Mouse (Mus musculus): ENCODE measurements around the gene Acsm3. TPM values are rescaled to one million over a fixed set of nuclear protein-coding genes. Genes with fewer than 3 reads are reported as not detected.

Gene Acsm3
- total RNA-seq, 2 experiments from 2014 or later: not detected

- intact Hi-C loops (cut with DNase I): no loop called here
Measured at GRCm38 (mm10) chr7:119794251-119794638, 33.5 kb downstream of the Acsm3 start.

GRCm38 (mm10) chr7:119795311-119795710, 34.6 kb downstream of the Acsm3 start:
- no peak for DNase-seq (ENCODE audit: low spot score in 2 of 2)
- intact Hi-C loops (cut with DNase I): no loop called here

More at GRCm38 (mm10) chr7:119794251-119794638, 33.5 kb downstream of the Acsm3 start:
- DNase-seq (ENCODE audit: low spot score in 2 of 2): no peak

DNA sequence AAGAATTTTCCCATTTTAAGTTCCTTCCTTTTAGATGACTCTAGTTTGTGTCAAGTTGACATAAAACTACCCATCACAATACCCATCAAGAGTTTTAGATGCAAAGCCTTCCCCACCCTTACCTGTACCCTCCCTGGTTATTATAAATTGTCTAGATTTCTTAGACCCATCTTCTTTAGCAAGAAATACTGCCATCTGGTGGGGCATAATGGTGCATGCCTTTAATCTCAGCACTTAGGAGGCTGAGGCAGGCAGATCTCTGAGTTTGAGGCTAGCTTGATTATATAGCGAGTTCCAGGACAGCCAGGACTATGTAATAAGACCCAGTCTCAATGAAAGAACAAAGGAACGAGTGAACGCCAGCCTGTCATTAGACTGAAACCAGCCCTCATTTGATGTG, 39.8 kb downstream of the Acsm3 start:
- intact Hi-C loops (cut with DNase I): no loop called here
- DNase-seq (ENCODE audit: low spot score in 2 of 2): no peak

GRCm38 (mm10) chr7:119800991-119801390, 40.3 kb downstream of the Acsm3 start:
- intact Hi-C loops (cut with DNase I): no loop called here
- DNase-seq (ENCODE audit: low spot score in 2 of 2): no peak

- intact Hi-C loops (cut with DNase I): no loop called here
Measured at GRCm38 (mm10) chr7:119807396-119807795, 46.7 kb downstream of the Acsm3 start.

DNA sequence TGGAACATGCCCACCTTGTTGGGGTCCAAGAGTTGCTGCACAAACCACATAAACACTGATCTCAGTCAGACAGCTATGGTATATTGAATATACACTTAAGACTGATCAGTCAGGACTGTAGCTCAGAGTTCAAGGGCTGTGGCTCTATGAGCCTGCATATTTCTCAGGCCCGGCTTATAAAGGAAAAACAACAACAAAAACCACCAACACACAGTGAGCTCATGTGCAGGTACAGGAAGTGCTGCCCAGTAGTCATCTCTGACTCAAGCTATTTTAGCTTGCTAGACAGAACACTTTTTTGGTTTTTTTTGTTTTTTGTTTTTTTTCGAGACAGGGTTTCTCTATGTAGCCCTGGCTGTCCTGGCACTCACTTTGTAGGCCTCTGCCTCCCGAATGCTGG, 48.0 kb downstream of the Acsm3 start:
- DNase-seq (ENCODE audit: low spot score in 2 of 2): no peak
- intact Hi-C loops (cut with DNase I): no loop called here

More at GRCm38 (mm10) chr7:119807396-119807795, 46.7 kb downstream of the Acsm3 start:
- no peak for DNase-seq (ENCODE audit: low spot score in 2 of 2)

GRCm38 (mm10) chr7:119835371-119835770, 74.6 kb downstream of the Acsm3 start:
- intact Hi-C loops (cut with DNase I): no loop called here
- DNase-seq (ENCODE audit: low spot score in 2 of 2): no peak

- intact Hi-C loops (cut with DNase I): no loop called here
- no peak for DNase-seq (ENCODE audit: low spot score in 2 of 2)
Measured at GRCm38 (mm10) chr7:119835996-119836777, 75.5 kb downstream of the Acsm3 start.

Other genes starting within 250 kb of the Acsm3 start
- 1 to 10 TPM in 1 of 2 experiments, under 1 TPM in 1; 0.41 to 1.0 TPM for gene Acsm5, start 241.5 kb upstream of the Acsm3 start, total RNA-seq (2021)
- not detected for gene Pdilt, start 237.4 kb upstream of the Acsm3 start, total RNA-seq (2021)
- gene Acsm2, start 206.6 kb upstream of the Acsm3 start, total RNA-seq (2021): not detected
- gene Acsm1, start 153.9 kb upstream of the Acsm3 start, total RNA-seq (2021): not detected
- not detected for gene Acsm4, start 70.9 kb upstream of the Acsm3 start, total RNA-seq (2021)
- gene Thumpd1, start 40.1 kb upstream of the Acsm3 start, total RNA-seq (2021): 10 to 100 TPM; 41.4 to 44.5 TPM
- 1 to 10 TPM in 1 of 2 experiments, under 1 TPM in 1; 0.55 to 2.2 TPM for gene Rexo5, start 33.1 kb downstream of the Acsm3 start, total RNA-seq (2021)
- 1 to 10 TPM; 7.7 to 8.4 TPM for gene Eri2, start 33.1 kb downstream of the Acsm3 start, total RNA-seq (2021)
- 10 to 100 TPM; 11.6 to 12.1 TPM for gene Lyrm1, start 134.9 kb downstream of the Acsm3 start, total RNA-seq (2021)
- 10 to 100 TPM; 29.8 to 35.6 TPM for gene Dcun1d3, start 135.4 kb downstream of the Acsm3 start, total RNA-seq (2021)